ENCODE assay signal across 10 mouse cellular contexts in the genomic region with DNA sequence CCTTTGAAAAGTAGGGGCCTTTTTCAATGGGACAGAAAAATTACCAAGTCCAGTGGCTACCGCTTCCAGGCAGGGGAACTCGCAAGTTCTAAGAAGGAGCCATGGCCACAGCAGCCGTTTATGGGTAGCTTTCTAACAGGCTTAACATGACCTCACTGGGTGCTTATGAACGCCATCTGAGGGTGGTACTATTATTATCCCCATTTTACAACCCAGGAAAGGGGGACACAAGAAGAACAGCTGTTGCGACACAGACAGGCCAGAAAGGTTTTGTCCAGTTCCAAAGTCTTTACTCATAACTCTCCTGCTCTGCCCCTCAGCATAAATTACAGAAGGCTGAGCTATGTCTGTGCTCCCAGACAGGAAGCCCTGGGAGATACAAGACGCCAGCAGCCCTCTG. TPM values are rescaled to one million over a fixed set of nuclear protein-coding genes. Genes with fewer than 3 reads are reported as not detected.
DNase-seq lines count a peak whose midpoint lies in the region; ATAC-seq and TF ChIP-seq lines count a peak whose summit lies in the region.
"Had no signal": no experiment of that assay in that cellular context is flagged by ENCODE, and none has a peak within 500 bp of the region (broad histone marks: within the 10 kb centered on the region; RNA-seq: fewer than 3 reads in every experiment).

No protein-coding gene starts in this region.

- peaks cover 31% of the 10 kb centered on the region for H3K4me1 ChIP-seq in embryonic facial prominence, embryonic 14.5 days (ENCODE audit: control insufficient read depth, insufficient read depth, low read length)
- H3K4me1 ChIP-seq in intestine, embryonic 14.5 days (replicated peaks; ENCODE audit: control insufficient read depth, insufficient read depth, low read length): peaks cover 12% of the 10 kb centered on the region
- peaks cover 4% of the 10 kb centered on the region; the same call in 1 of the 2 replicates for H3K4me1 ChIP-seq in midbrain, postnatal 0 days (ENCODE audit: insufficient read depth, low read length)

- TF ChIP-seq CTCF in layer of hippocampus, adult 2 months (conservative IDR thresholded peaks at IDR 0.05): no peak
- TF ChIP-seq CTCF in midbrain, postnatal 0 days (IDR thresholded peaks at IDR 0.05): no peak

- 0 out of 2 replicates have a peak overlapping the region, but pooled peaks have one; percentile 69 for H3K9ac ChIP-seq in embryonic facial prominence, embryonic 14.5 days (ENCODE audit: low read depth, low read length)
- H3K9ac ChIP-seq in intestine, embryonic 14.5 days (ENCODE audit: low read length): no peak overlapping the region
- no peak overlapping the region for H3K9ac ChIP-seq in midbrain, postnatal 0 days (replicated peaks; ENCODE audit: low read length, poor library complexity, severe bottlenecking)

- H3K4me3 ChIP-seq in layer of hippocampus, adult 2 months: peak overlapping the region; percentile 86
- peak overlapping the region; percentile 62 for H3K4me3 ChIP-seq in embryonic facial prominence, embryonic 14.5 days (ENCODE audit: low read depth, low read length)
- H3K4me3 ChIP-seq in intestine, embryonic 14.5 days (ENCODE audit: low read depth, low read length): no peak overlapping the region
- peak overlapping the region; percentile 59 for H3K4me3 ChIP-seq in midbrain, postnatal 0 days (ENCODE audit: low read depth, low read length)
- H3K4me3 ChIP-seq: erythroblast, embryonic 14.5 days had no signal

- ATAC-seq in embryonic facial prominence, embryonic 14.5 days (ENCODE audit: low read depth): no peak
- ATAC-seq in intestine, embryonic 14.5 days (replicated peaks; ENCODE audit: low FRiP score, low TSS enrichment, low read depth): no peak
- ATAC-seq in midbrain, postnatal 0 days (ENCODE audit: low FRiP score): no peak

- no peaks in the 10 kb centered on the region for H3K9me3 ChIP-seq in embryonic facial prominence, embryonic 14.5 days (ENCODE audit: control insufficient read depth, low read length)
- no peaks in the 10 kb centered on the region for H3K9me3 ChIP-seq in intestine, embryonic 14.5 days (ENCODE audit: control insufficient read depth, low read length)
- H3K9me3 ChIP-seq in midbrain, postnatal 0 days (ENCODE audit: low read length): no peaks in the 10 kb centered on the region

- no peaks in the 10 kb centered on the region for H3K36me3 ChIP-seq in embryonic facial prominence, embryonic 14.5 days (ENCODE audit: control insufficient read depth, insufficient read depth, low read length)
- H3K36me3 ChIP-seq in intestine, embryonic 14.5 days (ENCODE audit: control insufficient read depth, insufficient read depth, low read length): no peaks in the 10 kb centered on the region
- no peaks in the 10 kb centered on the region for H3K36me3 ChIP-seq in midbrain, postnatal 0 days (ENCODE audit: insufficient read depth, low read length)

- H3K27me3 ChIP-seq in embryonic facial prominence, embryonic 14.5 days (replicated peaks; ENCODE audit: control insufficient read depth, insufficient read depth, low read length): peaks cover 3% of the 10 kb centered on the region
- 0 out of 2 replicates have a peak, but pooled peaks cover 17% of the 10 kb centered on the region for H3K27me3 ChIP-seq in intestine, embryonic 14.5 days (replicated peaks; ENCODE audit: control insufficient read depth, insufficient read depth, low read length)
- H3K27me3 ChIP-seq in midbrain, postnatal 0 days (ENCODE audit: insufficient read depth, low read length): peaks cover 6% of the 10 kb centered on the region; the same call in 1 of the 2 replicates

- 31% methylated on average over 6 of the region's 6 CpGs for WGBS in embryonic facial prominence, embryonic 14.5 days
- WGBS in intestine, embryonic 14.5 days: 39% methylated on average over 6 of the region's 6 CpGs
- WGBS in midbrain, postnatal 0 days: 24% methylated on average over 6 of the region's 6 CpGs

- H3K4me2 ChIP-seq in embryonic facial prominence, embryonic 14.5 days (ENCODE audit: low read depth, low read length): peak overlapping the region; percentile 99
- peak overlapping the region; percentile 98 for H3K4me2 ChIP-seq in intestine, embryonic 14.5 days (ENCODE audit: low read length)
- H3K4me2 ChIP-seq in midbrain, postnatal 0 days (ENCODE audit: low read depth, low read length, poor library complexity, severe bottlenecking): peak overlapping the region; percentile 99

- DNase-seq in layer of hippocampus, adult 2 months (ENCODE audit: low spot score in 2 of 2): no peak
- no peak for DNase-seq in layer of hippocampus, adult 18-20 months (ENCODE audit: low spot score in 2 of 2)
- DNase-seq in embryonic facial prominence, embryonic 14.5 days (ENCODE audit: low spot score): no peak
- DNase-seq in intestine, embryonic 14.5 days (ENCODE audit: low spot score): no peak
- DNase-seq in midbrain, postnatal 0 days (ENCODE audit: low spot score): no peak
- no peak for DNase-seq in left cerebral cortex, adult 9 months (ENCODE audit: low spot score in 2 of 2)
- no peak for DNase-seq in urinary bladder, postnatal 25 days (ENCODE audit: low spot score)
- DNase-seq in right cerebral cortex, postnatal 36 days (ENCODE audit: low spot score in 2 of 2): no peak

- H3K27ac ChIP-seq in layer of hippocampus, adult 2 months: peak overlapping the region; percentile 89; the same call in 1 of the 2 replicates
- no peak overlapping the region for H3K27ac ChIP-seq in embryonic facial prominence, embryonic 14.5 days (replicated peaks; ENCODE audit: low read depth, low read length)
- no peak overlapping the region for H3K27ac ChIP-seq in intestine, embryonic 14.5 days (ENCODE audit: low read depth)
- no peak overlapping the region for H3K27ac ChIP-seq in midbrain, postnatal 0 days (ENCODE audit: low read depth, low read length)
- H3K27ac ChIP-seq: macrophage had no signal

RNA-seq across cellular contexts. Expression of a gene that starts 0.6 kb away (rescaled TPM):
- 10 to 100 TPM; 45.8 to 49.1 TPM for total RNA-seq in layer of hippocampus, adult 2 months (2021)
- 10 to 100 TPM; 44.8 to 48.9 TPM for total RNA-seq in layer of hippocampus, adult 18-20 months (2021)
- polyA plus RNA-seq in embryonic facial prominence, embryonic 14.5 days (2014; fragmentation: Nextera tagmentation; extraction: Ambion mirVana): 5.3 and 6.6 TPM in 2 replicates
- 2.1 TPM in 2 replicates for polyA plus RNA-seq in intestine, embryonic 14.5 days (2014; fragmentation: Nextera tagmentation; extraction: Ambion mirVana)
- 47.3 and 57.7 TPM in 2 replicates for total RNA-seq in midbrain, postnatal 0 days (2014; rRNA removed)
- polyA plus RNA-seq in midbrain, postnatal 0 days (2015; fragmentation: Nextera tagmentation; extraction: Ambion mirVana): 30.3 and 34.6 TPM in 2 replicates
- polyA plus RNA-seq: erythroblast, embryonic 14.5 days; macrophage had no signal

RNA-seq across cellular contexts. Expression of a gene that starts 33.9 kb away (rescaled TPM):
- 10 to 100 TPM; 31.8 to 32.4 TPM for total RNA-seq in layer of hippocampus, adult 2 months (2021)
- total RNA-seq in layer of hippocampus, adult 18-20 months (2021): 10 to 100 TPM; 30.1 to 32.4 TPM
- polyA plus RNA-seq in embryonic facial prominence, embryonic 14.5 days (2014; fragmentation: Nextera tagmentation; extraction: Ambion mirVana): 26.9 and 29.3 TPM in 2 replicates
- 14.0 and 15.1 TPM in 2 replicates for polyA plus RNA-seq in intestine, embryonic 14.5 days (2014; fragmentation: Nextera tagmentation; extraction: Ambion mirVana)
- 75.7 and 77.3 TPM in 2 replicates for total RNA-seq in midbrain, postnatal 0 days (2014; rRNA removed)
- polyA plus RNA-seq in midbrain, postnatal 0 days (2015; fragmentation: Nextera tagmentation; extraction: Ambion mirVana): 37.6 and 42.2 TPM in 2 replicates

RNA-seq across cellular contexts. Expression of a gene that starts 54.8 kb away (rescaled TPM):
- 10 to 100 TPM; 27.5 to 29.4 TPM for total RNA-seq in layer of hippocampus, adult 2 months (2021)
- total RNA-seq in layer of hippocampus, adult 18-20 months (2021): 10 to 100 TPM; 19.5 to 20.2 TPM
- polyA plus RNA-seq in embryonic facial prominence, embryonic 14.5 days (2014; fragmentation: Nextera tagmentation; extraction: Ambion mirVana): 18.8 and 19.4 TPM in 2 replicates
- 17.8 and 18.0 TPM in 2 replicates for polyA plus RNA-seq in intestine, embryonic 14.5 days (2014; fragmentation: Nextera tagmentation; extraction: Ambion mirVana)
- 16.2 and 19.7 TPM in 2 replicates for total RNA-seq in midbrain, postnatal 0 days (2014; rRNA removed)
- polyA plus RNA-seq in midbrain, postnatal 0 days (2015; fragmentation: Nextera tagmentation; extraction: Ambion mirVana): 17.3 and 18.5 TPM in 2 replicates
